Mouse (Mus musculus) liver, adult (tissue): Measurements from ENCODE around the gene Pde11a.

Experiments
- GATA4 ChIP-seq: IDR thresholded peaks from 2 replicates; pipeline ENCODE4 v1.6.1; 2014; ENCODE audit warnings: mild to moderate bottlenecking, low read length; ENCODE audit not compliant: insufficient replicate concordance

The Pde11a gene

DNA sequence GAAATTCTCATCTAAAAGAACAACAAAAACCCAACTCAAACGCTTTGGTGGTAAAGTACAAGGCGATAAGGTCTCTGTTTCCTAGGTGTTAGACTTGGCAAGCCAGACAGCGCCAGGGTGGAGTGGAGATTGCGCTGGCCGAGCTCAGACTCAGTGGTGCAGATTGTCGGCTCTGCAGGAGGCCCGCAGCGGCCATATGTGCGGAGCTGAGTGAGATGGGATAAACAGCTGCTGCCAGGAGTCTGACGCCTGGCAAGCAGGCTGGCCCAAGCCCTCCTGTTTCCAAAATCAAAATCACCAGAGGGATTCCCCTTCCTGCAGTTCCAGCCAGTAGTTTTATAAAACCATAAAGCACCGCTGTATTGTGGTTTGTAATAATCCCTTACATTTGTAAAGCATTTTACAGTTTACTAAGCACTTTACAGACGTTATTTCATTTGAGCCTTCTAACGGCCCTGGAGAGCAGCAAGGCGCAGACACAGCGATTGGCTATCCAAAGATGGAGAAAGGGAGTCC lies 378.7 kb downstream of the Pde11a start:
- no peak for TF ChIP-seq GATA4

DNA sequence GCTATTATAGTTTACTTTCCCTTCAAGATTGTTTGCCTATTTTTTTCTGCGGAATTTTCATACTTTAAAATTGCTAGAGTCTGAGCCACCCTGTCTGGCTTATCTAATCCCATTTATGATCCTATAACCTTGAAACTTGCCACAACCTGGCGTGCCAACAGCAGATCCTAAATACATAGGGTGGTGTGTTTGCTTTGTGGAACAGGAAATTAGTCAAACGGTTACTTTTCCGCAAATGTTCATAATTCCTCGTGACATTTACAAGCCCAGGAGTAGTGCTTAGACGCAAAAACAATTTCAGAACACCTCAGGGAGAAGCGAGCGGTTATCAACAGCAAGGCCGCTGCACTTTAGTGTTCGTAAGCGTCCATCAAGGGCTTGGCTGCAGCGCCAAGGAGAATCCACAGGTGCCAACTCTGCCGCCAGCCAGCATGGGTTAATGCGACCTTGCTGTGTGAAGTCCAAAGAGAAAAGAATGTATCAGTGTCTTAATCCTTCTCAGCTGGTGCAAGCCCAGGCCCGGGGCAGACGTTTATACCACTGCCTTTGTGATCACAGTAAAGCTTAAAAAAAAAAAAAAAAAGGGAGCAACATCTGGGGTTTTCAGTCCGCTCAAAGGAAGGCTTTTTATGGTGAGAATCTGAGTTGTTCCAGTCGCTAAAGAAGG lies 379.3 kb downstream of the Pde11a start:
- TF ChIP-seq GATA4, result no peak

DNA sequence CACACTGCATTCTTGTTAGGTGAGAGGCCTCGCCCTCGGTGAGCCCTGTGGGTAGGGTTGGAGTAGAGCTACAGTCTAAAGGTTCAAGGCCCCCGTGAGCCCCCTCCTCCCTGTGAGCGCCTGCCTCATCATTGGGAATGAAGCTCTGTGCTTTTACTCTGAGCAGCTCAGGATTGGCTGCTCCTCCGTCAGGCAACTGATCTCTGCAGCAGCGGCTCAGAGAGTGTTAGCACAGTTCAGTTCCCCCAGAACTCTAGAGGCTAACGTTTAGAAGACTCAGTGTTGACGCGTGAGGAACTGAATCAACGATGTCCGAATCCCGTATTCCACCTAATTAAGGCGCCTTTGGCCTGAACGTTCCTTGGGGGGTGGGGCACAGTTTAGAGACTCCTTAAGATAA lies 382.9 kb downstream of the Pde11a start:
- no peak for TF ChIP-seq GATA4

DNA sequence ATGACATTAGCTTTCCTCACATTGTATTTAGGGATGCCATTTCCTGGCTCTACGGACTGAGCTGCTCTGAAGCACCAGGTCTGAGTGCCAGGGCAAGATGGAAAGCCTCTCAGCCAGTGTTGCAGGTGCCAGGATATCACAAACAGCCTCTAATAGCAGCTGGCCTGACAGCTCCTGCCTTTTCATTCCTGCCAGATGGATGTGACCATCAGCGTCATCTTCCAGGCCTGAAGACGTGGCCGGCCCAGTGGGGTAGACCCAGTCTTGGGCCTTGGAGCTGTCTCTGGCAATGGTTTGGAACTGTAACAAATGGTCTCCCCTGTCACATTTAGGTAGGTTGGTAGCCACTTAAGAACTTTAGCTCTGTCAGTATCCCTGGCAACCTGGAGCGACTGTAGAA lies 385.3 kb downstream of the Pde11a start:
- no peak for TF ChIP-seq GATA4

DNA sequence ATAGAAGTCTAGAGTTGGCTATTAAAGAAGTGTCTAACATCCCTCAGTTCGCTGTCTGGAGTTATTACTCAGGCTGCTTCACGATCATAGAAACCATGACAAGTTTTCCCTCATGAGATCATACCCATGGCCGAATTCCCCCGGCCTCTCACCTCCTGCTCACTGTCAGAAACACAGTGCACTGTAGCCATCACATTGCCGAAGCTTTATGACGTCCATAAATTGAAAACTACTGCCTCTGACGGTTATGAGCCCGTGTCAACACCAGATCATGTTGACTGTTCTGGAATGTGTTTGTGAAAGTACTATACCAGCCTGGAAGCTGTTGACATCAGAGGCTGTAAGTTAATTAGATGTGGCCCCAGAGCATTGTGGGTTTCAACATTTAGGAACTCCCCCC lies 387.9 kb downstream of the Pde11a start:
- TF ChIP-seq GATA4, result no peak
